Mouse (Mus musculus) liver, embryonic 13.5 days (tissue): ENCODE measurements around the gene Tmem161a. TPM values are rescaled to one million over a fixed set of nuclear protein-coding genes. Genes with fewer than 3 reads are reported as not detected.
A peak's percentile ranks its signal among the peaks of the same experiment; 100 is the strongest.

Experiments used
- ATAC-seq: fragments of 200-750 bp; cut with Nextera tagmentation; 2 replicates; pipeline ENCODE4 v1.8.0; 2017; ENCODE audit warnings: low read depth, mild to moderate bottlenecking, moderate number of reproducible peaks, moderate library complexity
- DNase-seq: peaks from one replicate; pipeline ENCODE4 v3.0.0; 2022
- H3K27ac ChIP-seq: fragments of 300-500 bp; sonication (generic); 2 replicates; pipeline ENCODE4 v1.5.1; 2015; ENCODE audit warnings: moderate library complexity, mild to moderate bottlenecking, inconsistent platforms
- H3K27me3 ChIP-seq: fragments of 300-500 bp; sonication (generic); 2 replicates; pipeline ENCODE4 v1.6.1; 2015; ENCODE audit warnings: mild to moderate bottlenecking, inconsistent platforms
- H3K36me3 ChIP-seq: fragments of 300-500 bp; sonication (generic); 2 replicates; pipeline ENCODE4 v1.6.1; 2015; ENCODE audit warnings: mild to moderate bottlenecking, inconsistent platforms
- H3K4me1 ChIP-seq: fragments of 300-500 bp; sonication (generic); replicated peaks from 2 replicates; pipeline ENCODE4 v1.6.1; 2015; ENCODE audit warnings: inconsistent platforms
- H3K4me2 ChIP-seq: fragments of 300-500 bp; sonication (generic); 2 replicates; pipeline ENCODE4 v1.6.1; 2015; ENCODE audit warnings: inconsistent platforms, mild to moderate bottlenecking, moderate library complexity
- H3K4me3 ChIP-seq: fragments of 300-500 bp; sonication (generic); replicated peaks from 2 replicates; pipeline ENCODE4 v1.5.1; 2015; ENCODE audit warnings: mild to moderate bottlenecking, inconsistent platforms
- H3K9ac ChIP-seq: fragments of 300-500 bp; sonication (generic); 2 replicates; pipeline ENCODE4 v1.6.1; 2015; ENCODE audit warnings: mild to moderate bottlenecking, inconsistent platforms
- H3K9me3 ChIP-seq: fragments of 300-500 bp; sonication (generic); replicated peaks from 2 replicates; pipeline ENCODE4 v1.6.1; 2016; ENCODE audit warnings: inconsistent platforms
- WGBS: fragments of 180-500 bp; shearing (Covaris S2); methylation state at CpG from one replicate; pipeline ENCODE4 v1.1.7; 2015; ENCODE audit not compliant: insufficient replicate concordance; 5-methylcytosine and 5-hydroxymethylcytosine counted together
- polyA plus RNA-seq: library from polyadenylated mRNA; unstranded; fragments of >200 nt; fragmentation: Nextera tagmentation; extraction: Ambion mirVana; gene quantifications from 2 replicates; pipeline ENCODE4 v1.2.1, GENCODE M21; 2015

Tmem161a gene
- polyA plus RNA-seq, result 27.8 and 31.4 TPM in 2 replicates

DNA sequence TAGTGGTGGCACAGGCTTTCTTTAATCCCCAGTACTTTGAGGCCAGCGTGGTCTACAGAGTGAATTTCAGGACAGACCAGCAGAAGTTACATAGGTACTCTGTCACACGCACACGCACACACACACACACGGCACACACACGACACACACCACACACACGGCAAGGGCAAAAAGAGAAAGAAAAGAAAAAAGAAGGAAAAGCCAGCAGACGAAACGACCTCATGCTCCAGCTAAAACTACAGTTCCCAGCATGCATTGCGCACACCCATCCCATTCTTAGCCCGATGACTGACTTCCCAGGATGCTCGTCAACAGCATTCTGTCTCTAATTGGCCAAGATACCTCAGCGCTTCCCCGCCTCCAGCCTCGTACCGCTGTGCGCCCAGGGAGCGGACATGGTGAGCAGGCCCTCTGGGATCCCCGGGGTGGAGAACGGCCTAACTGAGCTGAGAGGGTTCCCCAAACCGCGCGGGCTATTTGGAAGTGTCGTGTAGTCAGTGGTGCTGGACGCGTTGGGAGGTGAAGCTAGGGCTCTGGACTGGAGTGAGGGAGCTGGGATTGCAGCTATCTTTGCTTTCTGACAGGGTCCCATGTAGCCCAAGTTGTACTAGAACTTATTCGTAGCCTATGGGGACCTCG, at the start of gene Tmem161a:
Tmem161a (plus strand) TSS at position 314 of the 639 bp plus-strand sequence.
- H3K4me3 ChIP-seq, result peak within 1 kb of the TSS; percentile 75
- WGBS, result 3% methylated on average over 27 of the region's 27 CpGs
- 0 out of 2 replicates have a peak, but pooled peaks cover under 1% of the 10 kb centered on the region for H3K27me3 ChIP-seq
- H3K4me1 ChIP-seq, result peaks cover 52% of the 10 kb centered on the region
- H3K36me3 ChIP-seq, result peaks cover 14% of the 10 kb centered on the region
- H3K9ac ChIP-seq, result peak within 1 kb of the TSS; percentile 82
- no peaks in the 10 kb centered on the region for H3K9me3 ChIP-seq
- peak; percentile 93 for ATAC-seq
- H3K27ac ChIP-seq, result peak within 1 kb of the TSS; percentile 70
- DNase-seq, result peak; percentile 91
- peak within 1 kb of the TSS; percentile 74 for H3K4me2 ChIP-seq

DNA sequence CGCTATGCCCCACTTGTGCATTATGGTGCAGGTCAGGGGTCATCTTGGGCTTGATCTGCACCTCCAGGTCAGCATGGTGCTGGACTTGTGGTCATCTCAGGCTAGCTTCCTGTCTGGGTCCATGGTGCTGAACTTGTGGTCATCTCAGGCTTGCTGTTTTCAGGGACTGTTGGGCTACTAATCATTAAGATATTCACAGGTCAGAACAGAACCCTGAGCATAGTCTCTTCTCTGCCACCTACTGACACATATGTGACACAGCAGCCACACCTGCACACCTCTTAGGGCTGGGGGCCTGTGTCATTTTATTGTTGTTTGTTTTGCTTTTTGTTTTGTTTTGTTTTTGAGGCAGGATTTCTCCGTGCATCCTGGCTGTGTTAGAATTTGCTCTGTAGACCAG, 49.3 kb upstream of the Tmem161a start:
- ATAC-seq (no peak), DNase-seq (no peak)
- H3K27me3 ChIP-seq, result peaks cover 62% of the 10 kb centered on the region
- H3K4me2 ChIP-seq, result no peak overlapping the region
- H3K9ac ChIP-seq, result peak overlapping the region; percentile 22; the same call in 1 of the 2 replicates
- no peaks in the 10 kb centered on the region for H3K36me3 ChIP-seq
- H3K27ac ChIP-seq, result no peak overlapping the region
- 51% methylated on average over 2 of the region's 2 CpGs for WGBS
- H3K4me1 ChIP-seq, result no peaks in the 10 kb centered on the region
- H3K4me3 ChIP-seq, result no peak overlapping the region
- no peaks in the 10 kb centered on the region for H3K9me3 ChIP-seq

DNA sequence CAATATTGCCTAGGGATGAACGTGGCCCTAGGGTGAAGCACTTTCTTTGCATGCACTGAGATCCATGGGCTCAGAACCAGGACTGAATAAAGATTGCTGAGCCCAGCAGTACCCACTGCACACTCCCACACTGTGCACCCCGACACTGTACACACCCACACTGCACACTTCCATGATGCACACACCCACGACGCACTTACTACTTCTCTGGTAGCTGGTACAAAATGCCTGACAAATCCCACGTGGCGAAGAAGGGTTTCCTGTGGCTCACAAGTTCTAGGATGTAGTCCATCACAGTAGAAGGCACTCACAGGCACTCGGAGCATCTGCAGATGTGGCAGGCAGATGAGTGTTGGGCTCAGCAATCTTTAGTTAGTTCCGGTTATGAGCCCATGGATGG, 47.2 kb upstream of the Tmem161a start:
- WGBS, result 49% methylated on average over 8 of the region's 8 CpGs
- Histone ChIP-seq H3K4me3 (no peak overlapping the region), H3K27ac (no peak overlapping the region), H3K9me3 (no peaks in the 10 kb centered on the region), H3K4me2 (no peak overlapping the region), H3K36me3 (no peaks in the 10 kb centered on the region), H3K4me1 (peaks cover 8% of the 10 kb centered on the region), H3K9ac (no peak overlapping the region), H3K27me3 (peaks cover 41% of the 10 kb centered on the region)
- ATAC-seq (no peak), DNase-seq (no peak)

DNA sequence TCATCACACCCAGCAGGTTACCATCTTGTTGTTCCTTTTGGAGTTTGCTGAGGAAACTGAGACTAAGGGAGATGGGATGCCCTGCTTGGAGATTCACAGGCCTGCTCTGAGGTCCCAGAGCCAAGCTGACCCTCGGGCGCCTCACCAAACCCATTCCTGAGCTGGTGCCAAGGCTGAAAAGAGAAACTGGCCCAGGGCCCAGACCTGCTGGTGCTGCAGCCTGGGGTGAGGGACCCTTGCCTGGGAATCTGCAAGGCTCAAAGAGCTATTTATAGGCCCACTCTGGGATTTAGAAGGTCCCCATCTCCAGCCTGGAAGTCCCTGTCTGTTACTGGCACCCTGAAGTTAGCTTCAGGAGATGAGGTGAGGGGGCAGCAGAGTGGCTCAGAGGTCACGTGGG, 43.7 kb upstream of the Tmem161a start:
- H3K4me1 ChIP-seq, result peaks cover 37% of the 10 kb centered on the region
- H3K9ac ChIP-seq, result 0 out of 2 replicates have a peak overlapping the region, but pooled peaks have one; percentile 10
- WGBS, result 62% methylated on average over 3 of the region's 3 CpGs
- no peak overlapping the region for H3K4me2 ChIP-seq
- no peaks in the 10 kb centered on the region for H3K9me3 ChIP-seq
- peaks cover 13% of the 10 kb centered on the region for H3K36me3 ChIP-seq
- no peak for DNase-seq
- H3K27ac ChIP-seq, result no peak overlapping the region
- ATAC-seq, result no peak
- H3K4me3 ChIP-seq, result no peak overlapping the region
- H3K27me3 ChIP-seq, result peaks cover 14% of the 10 kb centered on the region

DNA sequence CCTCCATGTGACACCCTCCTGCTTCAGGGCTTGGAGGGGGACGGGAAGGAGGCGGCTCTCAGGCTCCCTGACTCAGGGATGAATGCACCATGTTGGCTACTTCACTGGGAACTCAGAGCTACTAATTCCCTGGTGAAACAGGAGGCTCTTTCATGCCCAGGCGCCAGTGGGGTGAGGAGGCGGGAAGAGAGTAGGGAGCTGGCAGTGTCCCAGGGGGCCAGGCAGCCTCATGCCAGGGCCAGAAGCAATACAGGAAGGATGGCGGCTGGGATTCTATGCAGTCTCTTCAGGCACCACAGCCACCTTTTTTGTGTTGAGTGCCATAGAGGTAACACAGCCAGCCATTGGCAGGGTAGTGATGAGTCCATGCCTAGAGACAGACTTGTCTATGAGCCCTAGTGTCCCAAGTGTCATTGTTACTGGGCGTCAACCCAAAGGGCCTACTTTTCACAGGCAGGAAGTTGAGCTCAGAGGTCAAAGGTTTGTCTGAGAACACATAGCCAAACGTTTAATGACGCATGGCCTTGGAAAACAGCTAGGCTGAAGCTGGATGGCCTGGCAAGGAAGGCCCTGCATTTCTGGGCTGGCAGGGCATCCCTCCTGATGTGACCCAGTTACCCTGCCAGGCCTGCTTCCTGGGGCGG, 42.7 kb upstream of the Tmem161a start:
- 67% methylated on average over 9 of the region's 9 CpGs for WGBS
- Histone ChIP-seq H3K4me2 (no peak overlapping the region), H3K27ac (no peak overlapping the region), H3K9ac (no peak overlapping the region), H3K9me3 (no peaks in the 10 kb centered on the region), H3K27me3 (peaks cover 13% of the 10 kb centered on the region), H3K4me3 (no peak overlapping the region), H3K4me1 (peaks cover 47% of the 10 kb centered on the region), H3K36me3 (peaks cover 23% of the 10 kb centered on the region)
- no peak for DNase-seq
- no peak for ATAC-seq

GRCm38 (mm10) chr8:70130066-70130465, 42.1 kb upstream of the Tmem161a start:
- Histone ChIP-seq H3K27me3 (peaks cover 8% of the 10 kb centered on the region; the same call in 1 of the 2 replicates), H3K4me1 (peaks cover 53% of the 10 kb centered on the region), H3K36me3 (peaks cover 29% of the 10 kb centered on the region), H3K9ac (no peak overlapping the region), H3K9me3 (no peaks in the 10 kb centered on the region), H3K4me3 (no peak overlapping the region), H3K4me2 (no peak overlapping the region), H3K27ac (no peak overlapping the region)
- DNase-seq (no peak), ATAC-seq (no peak)
- 76% methylated on average over 3 of the region's 3 CpGs for WGBS

GRCm38 (mm10) chr8:70131166-70131883, 40.8 kb upstream of the Tmem161a start, which contains the start of gene Nr2c2ap:
Nr2c2ap (plus strand) TSS chr8:70131333.
- DNase-seq (peak; percentile 82), ATAC-seq (peak; percentile 84)
- Histone ChIP-seq H3K36me3 (peaks cover 42% of the 10 kb centered on the region), H3K4me2 (peak within 1 kb of the TSS; percentile 82), H3K9me3 (no peaks in the 10 kb centered on the region), H3K27me3 (no peaks in the 10 kb centered on the region), H3K27ac (peak within 1 kb of the TSS; percentile 50), H3K9ac (peak within 1 kb of the TSS; percentile 77), H3K4me1 (peaks cover 54% of the 10 kb centered on the region), H3K4me3 (peak within 1 kb of the TSS; percentile 78)
- under 1% methylated on average over 37 of the region's 37 CpGs for WGBS

- H3K36me3 ChIP-seq, result peaks cover 46% of the 10 kb centered on the region
- 92% methylated on average over 5 of the region's 5 CpGs for WGBS
- no peak for DNase-seq
Observed at GRCm38 (mm10) chr8:70134086-70134485, 38.1 kb upstream of the Tmem161a start.

DNA sequence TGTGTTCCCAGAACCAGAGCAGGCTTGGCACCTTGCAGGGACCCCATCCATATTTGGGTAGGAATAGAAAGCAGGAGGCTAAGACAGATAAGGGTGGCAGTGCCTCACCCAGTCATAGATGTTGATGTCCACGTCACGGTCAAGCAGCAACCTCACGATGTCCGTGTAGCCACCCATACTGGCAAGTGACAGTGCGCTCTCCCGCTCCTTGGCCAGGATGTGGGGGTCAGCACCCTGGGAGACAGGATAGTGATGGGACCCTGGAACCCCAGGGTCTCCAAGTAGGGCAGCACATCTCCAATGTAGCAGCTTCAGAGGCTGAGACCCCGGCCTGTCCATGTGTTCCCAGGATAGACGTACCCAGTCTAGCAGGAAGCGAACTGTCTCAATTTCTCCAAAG, 37.2 kb upstream of the Tmem161a start:
- DNase-seq (peak; percentile 19), ATAC-seq (no peak)
- 82% methylated on average over 9 of the region's 9 CpGs for WGBS
- peaks cover 60% of the 10 kb centered on the region for H3K4me1 ChIP-seq
- H3K27ac ChIP-seq, result no peak overlapping the region
- no peaks in the 10 kb centered on the region for H3K27me3 ChIP-seq
- no peak overlapping the region for H3K9ac ChIP-seq
- no peak overlapping the region for H3K4me2 ChIP-seq
- peaks cover 46% of the 10 kb centered on the region for H3K36me3 ChIP-seq
- H3K9me3 ChIP-seq, result no peaks in the 10 kb centered on the region
- H3K4me3 ChIP-seq, result no peak overlapping the region

More at GRCm38 (mm10) chr8:70134086-70134485, 38.1 kb upstream of the Tmem161a start:
- Histone ChIP-seq H3K27me3 (no peaks in the 10 kb centered on the region), H3K4me2 (no peak overlapping the region), H3K27ac (no peak overlapping the region), H3K4me3 (no peak overlapping the region), H3K4me1 (peaks cover 67% of the 10 kb centered on the region), H3K9me3 (no peaks in the 10 kb centered on the region), H3K9ac (no peak overlapping the region)
- no peak for ATAC-seq

- 77% methylated on average over 4 of the region's 4 CpGs for WGBS
- no peaks in the 10 kb centered on the region for H3K27me3 ChIP-seq
- H3K4me3 ChIP-seq, result no peak overlapping the region
- ATAC-seq (no peak), DNase-seq (no peak)
- no peak overlapping the region for H3K4me2 ChIP-seq
- no peaks in the 10 kb centered on the region for H3K9me3 ChIP-seq
- H3K27ac ChIP-seq, result no peak overlapping the region
- peaks cover 46% of the 10 kb centered on the region for H3K36me3 ChIP-seq
- peaks cover 60% of the 10 kb centered on the region for H3K4me1 ChIP-seq
- H3K9ac ChIP-seq, result no peak overlapping the region
Observed at GRCm38 (mm10) chr8:70136591-70136990, 35.6 kb upstream of the Tmem161a start.

DNA sequence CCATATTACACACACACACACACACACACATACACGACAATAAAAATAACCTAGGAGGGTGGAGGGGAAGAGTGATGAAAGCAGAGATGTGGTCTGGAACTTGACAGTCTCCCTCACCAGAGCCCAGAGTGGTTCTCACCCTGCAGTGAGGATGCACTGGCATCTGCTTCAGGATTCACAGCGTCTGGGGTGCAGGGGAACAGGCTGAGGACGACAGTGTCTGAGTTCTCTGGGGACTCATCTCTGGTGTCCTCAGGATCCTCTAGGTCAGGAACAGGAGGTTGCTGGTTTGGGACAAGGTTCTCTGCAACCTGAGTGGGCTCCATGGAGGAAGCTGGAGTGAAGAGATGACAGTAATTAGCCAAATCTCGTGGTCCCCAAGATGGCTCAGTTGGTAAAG, 34.3 kb upstream of the Tmem161a start:
- H3K27ac ChIP-seq, result peak overlapping the region; percentile 84; the same call in 1 of the 2 replicates
- H3K9ac ChIP-seq, result peak overlapping the region; percentile 80
- no peaks in the 10 kb centered on the region for H3K27me3 ChIP-seq
- peak overlapping the region; percentile 79 for H3K4me2 ChIP-seq
- no peak for ATAC-seq
- DNase-seq, result no peak
- peaks cover 47% of the 10 kb centered on the region for H3K4me1 ChIP-seq
- H3K4me3 ChIP-seq, result peak overlapping the region; percentile 87
- 71% methylated on average over 4 of the region's 4 CpGs for WGBS
- H3K9me3 ChIP-seq, result no peaks in the 10 kb centered on the region
- H3K36me3 ChIP-seq, result peaks cover 50% of the 10 kb centered on the region
